Mouse (Mus musculus) neural tube, embryonic 15.5 days (tissue): ENCODE measurements at regions not wholly inside any gene's neighbourhood (a gene's known extent, or its start where the extent isn't known, plus 50 kb on each side); places are given as distances from the start of the nearest gene placed in this dataset.
"Not testable (repeated sequence)": the region's sequence is repeated elsewhere in the genome, so short reads cannot be mapped to it uniquely, and the experiment has no call there.

Experiments
- ATAC-seq: fragments of 200-750 bp; cut with Nextera tagmentation; 2 replicates; pipeline ENCODE4 v1.8.0; 2017; ENCODE audit warnings: mild to moderate bottlenecking, moderate TSS enrichment, moderate library complexity; ENCODE audit not compliant: low FRiP score
- H3K27ac ChIP-seq: fragments of 300-500 bp; sonication (generic); replicated peaks from 2 replicates; pipeline ENCODE4 v1.5.1; 2015; ENCODE audit warnings: mild to moderate bottlenecking, inconsistent platforms
- H3K27me3 ChIP-seq: fragments of 300-500 bp; sonication (generic); replicated peaks from 2 replicates; pipeline ENCODE4 v1.6.1; 2015; ENCODE audit warnings: inconsistent platforms
- H3K36me3 ChIP-seq: fragments of 300-500 bp; sonication (generic); 2 replicates; pipeline ENCODE4 v1.6.1; 2015; ENCODE audit warnings: inconsistent platforms
- H3K4me1 ChIP-seq: fragments of 300-500 bp; sonication (generic); 2 replicates; pipeline ENCODE4 v1.6.1; 2015; ENCODE audit warnings: inconsistent platforms
- H3K4me2 ChIP-seq: fragments of 300-500 bp; sonication (generic); 2 replicates; pipeline ENCODE4 v1.6.1; 2015; ENCODE audit warnings: inconsistent platforms, mild to moderate bottlenecking, moderate library complexity
- H3K4me3 ChIP-seq: fragments of 300-500 bp; sonication (generic); replicated peaks from 2 replicates; pipeline ENCODE4 v1.5.1; 2015; ENCODE audit warnings: mild to moderate bottlenecking, inconsistent platforms
- H3K9ac ChIP-seq: fragments of 300-500 bp; sonication (generic); replicated peaks from 2 replicates; pipeline ENCODE4 v1.6.1; 2015; ENCODE audit warnings: mild to moderate bottlenecking, inconsistent platforms
- H3K9me3 ChIP-seq: fragments of 300-500 bp; sonication (generic); replicated peaks from 2 replicates; pipeline ENCODE4 v1.6.1; 2016; ENCODE audit warnings: inconsistent platforms
- WGBS: fragments of 180-500 bp; shearing (Covaris S2); methylation state at CpG from one replicate; pipeline ENCODE4 v1.1.7; 2015; ENCODE audit warnings: mixed read lengths; 5-methylcytosine and 5-hydroxymethylcytosine counted together

DNA sequence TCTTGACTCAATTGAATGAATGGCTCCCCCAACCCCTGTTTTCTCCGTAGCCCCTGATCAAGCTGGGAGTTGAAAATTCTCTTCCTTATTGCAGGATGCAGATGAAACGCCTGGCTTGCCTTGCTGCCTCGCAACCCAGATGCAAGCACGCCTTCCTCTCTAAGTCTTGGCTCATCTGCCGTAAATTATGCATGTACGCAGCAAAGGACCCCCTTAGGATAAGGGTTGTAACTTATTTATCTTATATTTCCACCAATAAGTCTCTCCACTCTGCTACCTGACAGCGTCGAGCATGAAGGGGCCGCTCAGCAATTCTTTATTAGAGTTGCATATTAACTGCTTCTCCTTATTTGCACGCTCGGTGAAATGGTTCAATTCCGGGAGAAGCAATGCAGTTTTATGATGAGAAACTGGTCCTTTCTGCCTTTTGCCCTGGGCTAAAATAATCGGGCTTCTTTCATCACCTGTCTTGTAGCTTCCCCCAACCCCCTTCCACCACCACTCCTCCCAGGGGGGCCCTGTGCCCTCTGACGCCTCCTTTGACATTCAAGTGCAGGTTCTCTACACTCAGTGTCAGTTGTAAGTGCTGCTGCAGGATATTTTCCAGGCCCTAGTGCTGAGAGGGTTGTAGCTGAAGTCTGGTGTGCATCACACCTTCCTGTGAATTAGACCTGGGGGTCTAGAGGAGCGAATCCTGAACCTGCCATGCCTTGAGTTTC is 246.0 kb downstream of the Eipr1 start:
- Histone ChIP-seq H3K36me3 (no peaks in the 10 kb centered on the region), H3K27ac (peak overlapping the region; percentile 65), H3K9ac (no peak overlapping the region), H3K27me3 (no peaks in the 10 kb centered on the region), H3K4me2 (no peak overlapping the region), H3K4me1 (peaks cover 23% of the 10 kb centered on the region), H3K9me3 (no peaks in the 10 kb centered on the region), H3K4me3 (no peak overlapping the region)
- WGBS = 22% methylated on average over 15 of the region's 15 CpGs
- 0 out of 2 replicates have a peak, but pooled peaks have one; percentile 49 for ATAC-seq

DNA sequence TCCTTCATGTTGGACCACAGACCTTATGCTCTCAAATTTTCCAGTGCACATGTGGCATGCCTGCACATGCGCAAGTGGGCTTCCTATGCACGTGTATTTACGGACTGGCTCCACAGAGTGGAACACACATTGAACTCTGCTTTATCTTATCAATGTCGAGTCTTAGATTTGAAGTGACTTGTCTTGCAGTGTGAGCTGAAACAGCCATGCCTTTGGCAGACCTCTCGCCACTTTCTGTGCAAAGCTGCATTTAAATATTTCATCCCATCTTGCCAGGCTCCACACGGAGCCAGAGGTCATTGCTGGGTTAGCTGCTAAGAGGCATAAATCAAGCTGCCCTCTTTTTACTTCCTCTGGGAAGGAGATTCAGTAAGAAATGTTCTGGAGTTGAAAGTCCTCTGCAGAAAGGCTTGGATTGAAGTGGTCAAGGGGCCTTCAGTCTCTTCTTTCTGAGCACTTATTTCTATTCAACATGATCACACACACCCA is 248.4 kb downstream of the Eipr1 start:
- no peaks in the 10 kb centered on the region for H3K9me3 ChIP-seq
- H3K27me3 ChIP-seq = no peaks in the 10 kb centered on the region
- ATAC-seq = no peak
- WGBS = 34% methylated on average over 6 of the region's 6 CpGs
- H3K4me3 ChIP-seq = no peak overlapping the region
- H3K9ac ChIP-seq = no peak overlapping the region
- no peak overlapping the region for H3K27ac ChIP-seq
- no peak overlapping the region for H3K4me2 ChIP-seq
- no peaks in the 10 kb centered on the region for H3K36me3 ChIP-seq
- H3K4me1 ChIP-seq = peaks cover 21% of the 10 kb centered on the region

DNA sequence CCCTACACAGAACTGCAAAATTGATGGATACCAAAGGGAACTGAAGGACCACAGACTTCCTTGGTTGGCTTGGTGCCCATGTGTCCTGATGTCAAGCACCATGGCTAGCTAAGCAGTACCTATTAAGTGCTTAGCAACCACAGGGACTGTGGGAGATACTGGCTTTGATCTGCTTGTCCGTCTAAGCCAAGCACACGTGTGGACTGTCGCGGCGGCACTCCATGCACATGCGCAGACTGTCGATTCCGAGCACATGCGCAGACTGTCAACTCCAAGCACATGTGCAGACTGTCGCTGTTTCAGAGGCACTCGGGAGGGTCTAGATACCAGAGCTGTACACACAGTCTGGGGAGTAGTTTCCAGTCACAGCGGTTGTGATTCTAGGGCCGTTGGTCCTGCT is 252.9 kb downstream of the Eipr1 start:
- WGBS = 65% methylated on average over 13 of the region's 13 CpGs
- ATAC-seq = peak; percentile 41; the same call in 1 of the 2 replicates
- Histone ChIP-seq H3K9ac (no peak overlapping the region), H3K4me2 (no peak overlapping the region), H3K36me3 (no peaks in the 10 kb centered on the region), H3K27ac (no peak overlapping the region), H3K27me3 (no peaks in the 10 kb centered on the region), H3K9me3 (no peaks in the 10 kb centered on the region), H3K4me1 (peaks cover 7% of the 10 kb centered on the region; the same call in 1 of the 2 replicates), H3K4me3 (no peak overlapping the region)

DNA sequence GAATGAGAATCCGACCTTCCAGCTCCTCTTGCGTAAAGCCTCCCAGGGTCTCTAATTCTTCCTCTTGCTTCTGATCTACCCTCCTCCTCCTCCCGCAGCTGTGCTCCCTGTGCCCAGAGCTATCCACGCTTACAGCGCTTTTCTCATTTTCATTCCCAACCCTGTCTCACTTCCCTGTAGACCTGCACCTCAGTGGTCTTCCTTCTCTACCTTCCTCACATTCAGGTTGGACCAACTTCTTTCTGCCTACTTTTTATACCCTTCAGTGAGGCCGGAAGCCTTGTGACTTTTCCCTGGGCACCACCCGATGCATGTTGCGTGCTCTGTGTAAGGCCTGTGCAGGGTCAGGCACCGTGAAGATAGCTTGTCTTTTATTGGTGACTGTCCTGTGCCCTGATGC is 263.0 kb downstream of the Eipr1 start:
- WGBS = 84% methylated on average over 9 of the region's 9 CpGs
- Histone ChIP-seq H3K27me3 (no peaks in the 10 kb centered on the region), H3K4me1 (peaks cover 5% of the 10 kb centered on the region), H3K4me2 (no peak overlapping the region), H3K4me3 (no peak overlapping the region), H3K27ac (no peak overlapping the region), H3K9me3 (no peaks in the 10 kb centered on the region), H3K36me3 (no peaks in the 10 kb centered on the region), H3K9ac (no peak overlapping the region)
- ATAC-seq = no peak

DNA sequence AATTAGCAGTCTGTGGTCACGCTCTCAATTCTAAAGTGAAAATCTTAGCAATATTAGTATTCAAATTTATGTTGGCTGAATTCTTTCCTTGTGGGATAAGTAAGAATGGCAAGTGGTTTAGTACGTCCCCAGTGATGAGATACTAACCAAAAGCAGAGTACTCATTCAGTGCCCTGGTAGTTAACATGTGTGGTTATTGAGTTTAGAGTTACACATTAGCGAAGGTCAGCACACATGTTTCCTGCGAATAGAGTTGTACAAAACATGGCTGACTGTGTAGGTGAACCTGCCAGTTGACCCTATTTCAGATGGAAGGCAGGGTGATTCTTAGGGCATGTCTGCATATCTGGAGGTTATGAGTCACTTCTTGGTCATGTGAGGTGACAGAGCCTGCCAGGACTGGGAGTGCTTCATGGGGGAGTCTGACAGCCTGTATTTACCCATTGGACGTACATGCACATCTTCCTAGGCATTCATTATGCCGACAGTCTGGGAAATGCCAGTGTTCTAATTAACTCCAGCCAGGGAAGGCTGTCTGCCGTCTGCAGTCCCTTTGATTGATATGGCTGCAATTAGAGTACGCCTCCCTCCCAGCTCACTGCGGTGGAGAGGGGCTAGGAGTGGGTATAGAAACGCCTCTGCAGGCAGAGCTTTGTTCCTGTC is 263.7 kb downstream of the Eipr1 start:
- WGBS = 34% methylated on average over 10 of the region's 10 CpGs
- peak overlapping the region; percentile 49 for H3K27ac ChIP-seq

DNA sequence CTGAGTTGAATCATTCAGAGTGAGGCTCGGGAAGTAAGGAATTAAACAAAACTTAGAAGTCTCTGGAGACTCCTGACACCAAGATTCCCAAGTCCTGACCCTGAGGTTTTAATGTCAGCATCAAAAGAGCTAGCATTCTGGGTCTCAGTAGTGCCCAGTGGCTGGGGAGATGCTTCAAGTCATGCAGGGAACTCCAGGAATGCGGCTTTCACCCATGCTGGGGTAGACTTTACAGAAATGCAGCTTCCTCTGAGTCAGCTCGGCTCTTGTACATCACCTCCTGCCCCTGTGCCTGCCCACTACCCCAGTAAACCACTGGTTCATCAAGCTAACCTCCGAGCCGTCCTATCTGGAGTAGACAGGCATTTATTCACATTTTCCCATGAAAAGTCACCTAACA is 269.5 kb downstream of the Eipr1 start:
- Histone ChIP-seq H3K27me3 (no peaks in the 10 kb centered on the region), H3K9ac (no peak overlapping the region), H3K27ac (no peak overlapping the region), H3K9me3 (no peaks in the 10 kb centered on the region), H3K36me3 (no peaks in the 10 kb centered on the region), H3K4me3 (no peak overlapping the region), H3K4me2 (no peak overlapping the region), H3K4me1 (no peaks in the 10 kb centered on the region; the same call in 1 of the 2 replicates)
- no peak for ATAC-seq
- 80% methylated on average over 5 of the region's 5 CpGs for whole genome bisulfite sequencing

More for the DNA sequence above, 263.7 kb downstream of the Eipr1 start:
- Histone ChIP-seq H3K9ac (no peak overlapping the region), H3K27me3 (no peaks in the 10 kb centered on the region), H3K4me1 (peaks cover 5% of the 10 kb centered on the region), H3K4me2 (no peak overlapping the region), H3K4me3 (no peak overlapping the region), H3K36me3 (no peaks in the 10 kb centered on the region), H3K9me3 (no peaks in the 10 kb centered on the region)
- peak; percentile 84 for ATAC-seq

DNA sequence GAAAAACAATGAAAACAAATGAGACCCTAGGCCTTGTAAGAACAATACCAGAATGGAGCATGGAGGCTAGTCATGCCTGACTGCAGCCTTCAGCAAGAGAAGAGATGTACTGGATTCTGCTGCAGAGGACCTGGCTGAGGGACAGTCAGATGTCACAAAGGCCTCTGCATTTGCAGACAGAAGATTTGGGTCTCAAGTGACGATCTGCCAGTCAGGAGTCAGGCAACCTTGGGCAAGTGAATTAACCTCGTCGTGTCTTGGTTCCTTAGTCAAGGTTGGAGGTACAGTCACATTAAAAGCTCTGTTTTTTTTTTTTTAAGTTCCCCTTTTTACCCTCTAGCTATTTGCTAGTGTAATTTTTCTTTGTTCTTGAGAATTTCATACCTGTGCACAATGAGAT is 276.6 kb downstream of the Eipr1 start:
- H3K36me3 ChIP-seq = no peaks in the 10 kb centered on the region
- no peak overlapping the region for H3K4me2 ChIP-seq
- no peak overlapping the region for H3K4me3 ChIP-seq
- no peaks in the 10 kb centered on the region for H3K9me3 ChIP-seq
- no peaks in the 10 kb centered on the region for H3K27me3 ChIP-seq
- 89% methylated on average over 3 of the region's 3 CpGs for WGBS
- no peak overlapping the region for H3K9ac ChIP-seq
- no peak for ATAC-seq
- H3K4me1 ChIP-seq = peaks cover 4% of the 10 kb centered on the region; the same call in 1 of the 2 replicates
- H3K27ac ChIP-seq = no peak overlapping the region

DNA sequence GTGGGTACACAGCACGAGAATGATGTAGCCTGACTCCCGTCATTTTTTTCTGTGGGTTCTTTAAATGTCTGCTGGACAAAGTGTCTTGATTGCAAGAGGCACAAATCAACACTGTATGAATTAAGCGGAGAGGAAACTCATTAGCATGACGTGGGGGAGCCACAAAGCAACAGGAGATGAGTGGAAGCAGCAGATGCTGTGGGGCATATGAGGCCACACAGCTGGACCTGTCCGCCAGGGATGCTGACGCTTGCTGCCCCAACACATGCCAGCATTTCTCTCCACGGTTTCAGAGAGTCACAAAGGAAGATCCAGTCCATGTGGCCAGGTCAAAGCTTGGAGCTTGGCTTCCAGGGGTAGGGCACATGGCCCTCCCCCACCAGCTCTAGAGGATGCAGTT is 277.9 kb downstream of the Eipr1 start:
- ATAC-seq = no peak
- no peaks in the 10 kb centered on the region for H3K9me3 ChIP-seq
- 41% methylated on average over 7 of the region's 7 CpGs for WGBS

DNA sequence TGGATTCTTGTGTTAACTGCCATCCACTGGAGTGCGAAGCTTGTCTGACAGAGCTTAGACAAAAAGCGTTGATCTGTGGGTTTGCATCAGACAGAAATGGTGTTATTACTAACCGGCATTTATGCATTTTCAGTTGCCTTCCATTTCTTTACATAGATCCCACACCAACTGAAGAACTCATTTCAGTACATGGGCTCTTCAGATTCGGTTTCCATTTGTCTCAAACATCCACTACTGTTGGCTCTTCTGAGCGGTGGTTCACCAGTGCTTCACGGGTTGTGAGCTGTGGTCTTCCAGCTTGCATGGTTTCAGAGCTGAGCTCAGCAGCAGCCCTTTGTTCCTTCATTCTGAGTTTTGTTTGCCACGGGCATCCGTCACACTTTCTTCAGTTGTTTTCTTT is 294.4 kb downstream of the Eipr1 start:
- Histone ChIP-seq H3K4me1 (peaks cover 34% of the 10 kb centered on the region), H3K4me2 (no peak overlapping the region), H3K9me3 (no peaks in the 10 kb centered on the region), H3K9ac (no peak overlapping the region), H3K27me3 (no peaks in the 10 kb centered on the region), H3K4me3 (no peak overlapping the region), H3K27ac (no peak overlapping the region), H3K36me3 (no peaks in the 10 kb centered on the region)
- WGBS = 78% methylated on average over 8 of the region's 8 CpGs
- ATAC-seq = no peak

More for the DNA sequence above, 277.9 kb downstream of the Eipr1 start:
- no peak overlapping the region for H3K27ac ChIP-seq
- H3K4me3 ChIP-seq = no peak overlapping the region
- no peak overlapping the region for H3K9ac ChIP-seq
- H3K4me2 ChIP-seq = no peak overlapping the region
- H3K4me1 ChIP-seq = peaks cover 4% of the 10 kb centered on the region; the same call in 1 of the 2 replicates
- no peaks in the 10 kb centered on the region for H3K27me3 ChIP-seq
- H3K36me3 ChIP-seq = no peaks in the 10 kb centered on the region

DNA sequence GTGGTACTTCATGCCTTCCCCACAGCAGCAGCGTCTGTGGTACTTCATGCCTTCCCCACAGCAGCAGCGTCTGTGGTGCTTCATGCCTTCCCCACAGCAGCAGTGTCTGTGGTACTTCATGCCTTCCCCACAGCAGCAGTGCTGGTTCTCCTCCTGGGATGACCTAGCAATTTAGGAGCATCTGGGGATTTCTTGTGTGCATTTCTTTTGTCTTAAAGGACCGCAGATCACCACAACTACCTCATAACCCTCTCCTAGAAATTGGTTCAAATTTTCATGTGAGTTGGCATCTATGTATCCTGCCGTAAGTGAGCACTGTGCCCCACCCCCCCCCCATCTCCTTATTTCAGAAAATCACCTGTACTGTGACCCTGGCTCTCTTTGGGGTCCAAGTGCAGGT is 297.0 kb downstream of the Eipr1 start:
- H3K4me3 ChIP-seq, H3K9ac ChIP-seq, H3K36me3 ChIP-seq, H3K9me3 ChIP-seq, H3K27me3 ChIP-seq, H3K4me2 ChIP-seq: not testable (repeated sequence)
- 12% methylated on average over 4 of the region's 4 CpGs for WGBS
- peak; percentile 2; the same call in 1 of the 2 replicates for ATAC-seq
- peak overlapping the region; percentile 80 for H3K27ac ChIP-seq
- H3K4me1 ChIP-seq = peaks cover 35% of the 10 kb centered on the region

DNA sequence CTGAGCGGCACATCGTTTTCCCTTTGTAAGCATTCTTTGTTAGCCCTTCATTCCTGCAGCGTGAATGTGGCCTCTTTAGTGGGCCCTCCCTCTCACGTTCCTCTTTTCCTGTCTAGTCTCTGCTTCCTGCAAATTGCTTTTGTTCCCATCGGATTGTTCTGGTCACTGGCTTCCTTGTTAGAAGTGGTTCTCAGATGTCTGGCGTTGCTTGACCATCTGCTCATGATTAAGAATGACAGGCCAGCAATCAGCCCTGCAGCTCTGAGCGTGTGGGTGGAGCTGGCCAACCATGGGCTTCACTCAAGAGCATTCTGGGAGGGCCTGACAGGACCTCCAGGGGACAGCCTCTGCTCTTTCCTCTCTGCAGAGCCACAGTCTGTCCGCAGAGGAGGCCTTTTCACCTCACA is 297.5 kb downstream of the Eipr1 start:
- 6% methylated on average over 8 of the region's 8 CpGs for WGBS

DNA sequence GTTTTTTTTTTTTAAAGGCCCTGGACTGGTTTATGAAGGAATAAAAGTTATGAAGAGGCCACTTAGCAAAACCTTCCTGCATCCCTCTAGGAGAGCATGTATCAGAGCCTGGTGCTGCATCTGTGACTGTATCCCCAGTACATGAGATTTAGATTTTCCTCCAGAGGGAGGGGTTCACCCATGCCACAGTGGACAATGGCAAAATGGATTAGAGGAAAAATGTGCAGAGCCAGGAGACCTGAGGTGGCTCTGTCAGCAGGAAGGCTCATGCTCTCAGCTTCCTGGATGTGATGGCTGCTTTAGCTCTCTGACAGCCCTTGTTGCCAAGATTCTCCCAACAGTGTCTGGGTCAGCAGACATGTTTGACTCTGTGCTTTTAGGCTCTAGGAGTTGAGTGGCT is 298.2 kb downstream of the Eipr1 start:
- no peaks in the 10 kb centered on the region for H3K27me3 ChIP-seq
- H3K9me3 ChIP-seq = no peaks in the 10 kb centered on the region
- no peak for ATAC-seq
- peaks cover 42% of the 10 kb centered on the region for H3K4me1 ChIP-seq
- H3K4me2 ChIP-seq = no peak overlapping the region
- H3K9ac ChIP-seq = no peak overlapping the region
- no peaks in the 10 kb centered on the region for H3K36me3 ChIP-seq
- H3K27ac ChIP-seq = peak overlapping the region; percentile 80
- no peak overlapping the region for H3K4me3 ChIP-seq

More for the DNA sequence above, 297.5 kb downstream of the Eipr1 start:
- H3K27me3 ChIP-seq = no peaks in the 10 kb centered on the region
- H3K9ac ChIP-seq = no peak overlapping the region
- peak; percentile 73 for ATAC-seq
- no peak overlapping the region for H3K4me3 ChIP-seq
- peak overlapping the region; percentile 80 for H3K27ac ChIP-seq
- H3K9me3 ChIP-seq = no peaks in the 10 kb centered on the region
- H3K4me2 ChIP-seq = no peak overlapping the region
- peaks cover 35% of the 10 kb centered on the region for H3K4me1 ChIP-seq
- no peaks in the 10 kb centered on the region for H3K36me3 ChIP-seq
